Mouse (Mus musculus) CD8-positive naive resting alpha-beta T cell, adult 2 months (primary cell): ENCODE data around the gene Ptprr.

Source experiments
- DNase-seq, 2 experiments: peaks; one replicate each; pipeline ENCODE4 v3.0.0; 2022; ENCODE audit warnings: low read depth in 2 of 2, low spot score in 2 of 2

Ptprr gene

DNA sequence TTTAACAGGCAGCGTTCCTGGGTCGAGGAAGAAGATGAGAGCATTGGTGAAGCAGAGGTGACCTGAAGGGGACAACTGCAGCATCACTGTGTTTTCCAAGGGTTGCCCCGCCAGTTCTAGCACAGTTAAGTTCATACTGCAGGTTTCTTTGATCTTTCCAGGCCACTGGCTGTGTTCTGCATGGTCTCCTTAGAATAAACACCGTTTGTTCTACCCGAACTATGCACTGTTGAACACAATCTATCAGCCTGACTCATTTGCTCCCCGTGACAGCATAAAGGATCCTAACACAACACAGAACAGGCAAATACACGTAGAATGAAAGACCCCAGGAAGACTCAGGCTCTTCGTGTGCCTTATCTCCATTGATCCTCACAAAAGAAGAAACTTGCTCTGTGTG, 176.4 kb downstream of the Ptprr start:
- DNase-seq, result no peak

DNA sequence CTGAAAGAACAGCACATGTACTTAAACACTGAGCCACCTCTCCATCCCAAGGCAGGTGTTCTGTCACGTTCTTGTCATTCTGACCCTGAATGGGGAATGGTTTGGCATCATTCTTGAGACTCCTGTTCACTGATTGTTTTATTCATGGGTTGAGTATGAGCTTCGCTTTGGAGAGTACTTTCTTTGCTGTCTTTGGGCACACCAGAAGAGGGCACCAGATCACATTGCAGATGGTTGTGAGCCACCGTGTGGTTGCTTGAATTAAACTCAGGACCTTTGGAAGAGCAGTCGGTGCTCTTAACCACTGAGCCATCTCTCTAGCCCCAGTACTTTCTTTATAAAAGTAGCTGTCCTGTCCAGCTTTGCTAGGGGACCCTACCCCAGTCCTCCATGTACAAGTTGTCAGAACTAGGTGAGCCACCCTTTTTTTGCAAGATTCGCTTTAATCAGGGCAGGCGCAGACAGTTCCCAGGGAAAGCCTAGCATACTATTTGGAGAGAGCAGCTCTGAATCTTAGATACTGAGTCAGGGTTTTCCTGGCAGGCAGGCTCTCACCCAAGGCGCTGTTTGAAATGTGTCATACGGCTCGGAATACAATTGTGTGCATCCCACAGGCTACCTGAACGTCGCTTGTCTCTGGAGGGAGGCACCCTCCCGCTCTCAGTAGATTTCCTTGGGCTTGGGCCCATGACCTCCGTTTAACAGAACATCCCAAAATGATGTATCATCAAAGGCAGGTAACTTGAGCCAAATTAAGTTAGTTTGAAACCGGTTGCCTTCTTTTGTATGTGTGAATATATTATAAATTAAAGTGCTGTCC, 178.8 kb downstream of the Ptprr start:
- no peak for DNase-seq

DNA sequence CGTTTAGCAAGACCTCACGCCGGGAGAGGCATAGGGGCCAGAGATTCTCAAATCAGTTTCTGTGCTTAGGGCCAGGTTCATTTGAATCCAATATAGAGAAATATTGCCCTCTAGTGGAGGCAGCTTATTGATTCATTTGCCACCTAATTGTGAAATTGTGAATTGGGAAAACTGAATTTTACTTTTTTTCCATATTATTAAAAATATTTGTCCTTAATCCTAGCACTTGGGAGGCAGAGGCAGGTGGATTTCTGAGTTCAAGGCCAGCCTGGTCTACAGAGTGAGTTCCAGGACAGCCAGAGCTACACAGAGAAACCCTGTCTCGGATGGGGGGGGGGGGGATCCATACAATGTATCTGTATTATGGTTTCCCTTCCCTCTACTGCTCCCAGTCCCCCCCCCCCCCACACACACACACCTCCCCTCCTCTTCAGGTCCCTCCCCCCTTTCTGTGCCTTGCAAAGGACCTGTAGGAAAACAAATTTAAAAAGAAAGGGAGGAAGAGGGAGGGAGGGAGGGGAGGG, 179.5 kb downstream of the Ptprr start:
- DNase-seq, result no peak

DNA sequence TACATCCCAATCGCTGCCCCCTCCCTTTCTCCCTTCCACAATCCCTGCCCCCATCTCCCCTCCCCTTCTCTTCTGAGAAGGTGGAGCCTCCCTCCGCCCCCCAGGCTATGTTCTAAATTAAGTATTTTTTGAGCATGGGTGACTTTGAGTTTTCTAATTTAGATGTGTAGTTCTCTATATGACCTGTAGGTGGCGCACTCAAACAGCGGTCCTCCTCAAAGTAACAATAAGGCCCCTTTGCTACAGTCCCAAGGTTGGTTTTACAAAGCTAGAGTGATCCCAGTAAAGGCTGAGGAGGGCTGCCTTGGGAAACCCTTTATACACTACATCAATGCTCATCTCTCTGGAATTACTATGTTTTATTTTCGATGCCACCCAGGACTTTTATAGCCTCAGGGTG, 181.0 kb downstream of the Ptprr start:
- DNase-seq, result no peak

DNA sequence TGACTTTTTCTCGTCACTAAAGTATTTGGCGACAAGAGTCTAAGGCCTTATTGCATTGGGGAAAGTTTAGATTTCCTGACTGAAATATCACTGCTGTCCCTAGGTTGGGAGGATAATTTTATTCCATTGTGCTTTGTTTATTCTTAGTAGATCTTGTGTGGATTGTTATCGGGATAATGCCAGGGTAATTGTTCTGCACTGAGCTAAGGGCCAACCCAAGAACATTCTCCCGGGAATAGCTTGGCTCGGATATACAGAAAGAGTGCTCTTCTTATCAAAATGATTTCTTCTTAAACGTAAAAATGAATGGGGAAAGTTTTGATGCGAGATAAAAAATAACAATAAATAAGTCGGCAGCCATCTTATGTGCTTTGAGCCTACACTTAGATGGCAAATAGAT, 183.5 kb downstream of the Ptprr start:
- no peak for DNase-seq

DNA sequence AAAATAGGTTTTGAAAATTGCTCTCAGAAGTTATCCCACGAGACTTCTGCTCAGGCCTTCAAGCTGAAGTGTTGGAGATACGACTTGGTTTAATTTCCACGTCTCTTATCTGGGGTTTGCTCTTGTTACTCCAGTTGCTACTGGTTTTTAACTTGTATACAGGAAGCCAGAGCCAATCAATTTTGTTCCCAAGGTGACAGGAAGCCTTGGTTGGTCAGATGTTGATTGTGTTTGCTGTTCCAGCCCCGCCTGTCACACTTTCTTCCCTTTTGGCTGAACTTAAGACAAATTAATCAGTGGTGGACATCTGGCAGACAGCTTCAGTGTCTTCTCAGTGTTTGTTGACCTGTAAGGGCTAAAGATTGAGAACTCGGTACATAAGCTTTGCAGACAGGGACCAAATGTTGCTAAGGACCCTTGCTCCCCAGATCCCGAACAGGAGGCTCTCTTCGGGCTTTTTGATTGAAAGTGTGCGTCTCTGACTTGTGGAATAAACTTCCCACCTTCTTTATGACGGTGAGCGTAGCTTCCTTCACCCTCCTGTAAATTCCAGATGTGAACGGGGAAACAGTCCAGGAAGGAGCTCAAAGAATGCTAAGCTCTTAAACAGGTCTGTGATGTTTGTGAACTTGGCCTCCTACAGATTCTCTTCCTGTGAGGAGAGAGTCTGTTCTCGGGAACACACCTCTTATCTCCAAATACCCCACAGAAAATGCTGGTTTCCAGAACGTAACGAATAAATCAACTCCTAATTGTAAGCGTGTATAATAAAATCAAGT, 187.8 kb downstream of the Ptprr start:
- no peak for DNase-seq

DNA sequence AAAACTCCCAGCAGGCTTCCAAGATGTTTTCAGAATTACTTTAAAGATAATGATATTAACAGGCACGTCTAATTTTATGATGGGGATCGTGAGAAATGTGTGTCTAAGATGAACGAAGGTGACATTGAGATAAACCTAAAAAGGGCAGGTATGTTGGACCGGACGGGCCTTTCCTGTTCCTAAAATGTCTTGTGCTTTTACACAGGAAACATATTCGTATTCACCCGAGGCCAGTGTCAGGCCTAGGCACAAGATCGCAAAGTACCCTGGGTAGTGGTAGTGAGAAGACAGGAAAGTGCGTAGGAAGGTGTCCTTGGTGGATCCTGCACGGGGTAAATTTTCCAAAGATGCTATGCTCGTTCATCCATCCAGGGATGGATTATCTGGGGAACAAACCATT, 188.4 kb downstream of the Ptprr start:
- no peak for DNase-seq

DNA sequence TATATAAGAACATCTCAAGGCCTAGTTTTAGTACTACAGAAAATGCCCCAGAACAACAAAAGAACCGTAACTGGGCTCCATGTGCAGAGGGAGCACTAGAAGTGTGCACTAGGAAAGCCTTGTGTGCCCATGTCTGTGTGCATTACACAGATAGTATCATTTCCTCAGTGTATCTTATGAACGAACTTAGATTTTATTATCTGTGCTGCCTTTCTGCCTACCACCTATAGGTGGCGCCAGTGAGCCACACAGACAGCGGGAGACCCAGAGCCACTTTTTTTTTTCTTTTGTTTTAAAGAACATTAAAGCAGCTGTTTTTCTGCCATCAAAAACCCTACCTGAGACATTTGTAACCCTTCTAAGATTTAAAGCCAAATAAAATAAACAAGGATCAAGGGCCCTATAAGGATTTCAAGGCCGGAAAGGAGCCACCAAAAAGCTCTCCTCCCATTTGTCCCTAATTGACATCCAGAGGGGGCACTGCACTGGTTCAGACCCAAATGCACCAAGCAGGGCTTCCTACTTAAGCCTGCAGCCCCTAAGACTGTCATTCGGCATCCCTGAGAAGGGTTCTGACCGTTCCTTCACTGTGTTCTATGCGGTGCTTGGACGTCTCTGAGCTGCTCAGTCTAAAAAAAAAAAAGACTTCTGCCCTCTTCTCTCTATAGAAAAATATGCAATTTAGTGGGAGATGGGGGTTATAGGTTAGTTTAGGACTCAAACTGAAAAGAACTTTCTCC, 190.1 kb downstream of the Ptprr start:
- DNase-seq, result no peak

DNA sequence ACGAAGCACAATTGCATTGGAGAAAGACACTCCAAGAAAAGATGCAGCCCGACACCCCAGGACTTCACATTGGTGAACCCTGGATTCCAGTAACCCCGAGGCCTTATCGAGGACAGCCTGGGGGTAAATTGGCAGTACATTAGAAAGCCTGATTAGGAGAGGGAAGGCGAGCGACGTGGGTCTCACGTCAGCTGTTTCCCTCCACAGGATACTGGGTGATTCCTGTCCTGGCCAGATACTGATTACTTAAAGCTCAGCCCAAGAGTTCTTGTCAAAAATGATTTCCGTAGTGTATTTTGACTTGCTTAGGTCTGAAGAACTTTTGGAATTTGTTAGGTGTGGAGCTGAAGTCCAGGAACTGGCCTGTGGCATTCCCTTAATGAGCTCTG, 190.7 kb downstream of the Ptprr start:
- DNase-seq, result no peak

DNA sequence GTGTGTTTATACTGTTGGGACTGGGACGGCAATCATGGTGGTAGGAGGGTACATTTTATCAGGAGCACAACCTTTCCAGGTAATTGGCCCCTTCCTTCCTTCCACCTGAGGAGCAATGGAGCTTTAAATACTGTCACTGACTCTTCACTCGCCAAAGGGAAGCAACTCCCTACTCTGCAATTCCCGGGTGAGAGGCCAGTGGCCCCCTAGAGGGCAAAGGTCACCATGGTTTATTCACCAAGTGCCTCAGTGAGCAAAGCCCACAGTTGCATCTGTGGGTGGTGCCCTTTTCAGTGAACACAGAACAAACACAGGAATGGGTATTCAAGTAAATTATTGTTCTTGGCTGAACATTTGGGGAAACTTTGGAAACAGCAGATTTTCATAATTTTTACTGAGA, 194.1 kb downstream of the Ptprr start:
- DNase-seq, result no peak

DNA sequence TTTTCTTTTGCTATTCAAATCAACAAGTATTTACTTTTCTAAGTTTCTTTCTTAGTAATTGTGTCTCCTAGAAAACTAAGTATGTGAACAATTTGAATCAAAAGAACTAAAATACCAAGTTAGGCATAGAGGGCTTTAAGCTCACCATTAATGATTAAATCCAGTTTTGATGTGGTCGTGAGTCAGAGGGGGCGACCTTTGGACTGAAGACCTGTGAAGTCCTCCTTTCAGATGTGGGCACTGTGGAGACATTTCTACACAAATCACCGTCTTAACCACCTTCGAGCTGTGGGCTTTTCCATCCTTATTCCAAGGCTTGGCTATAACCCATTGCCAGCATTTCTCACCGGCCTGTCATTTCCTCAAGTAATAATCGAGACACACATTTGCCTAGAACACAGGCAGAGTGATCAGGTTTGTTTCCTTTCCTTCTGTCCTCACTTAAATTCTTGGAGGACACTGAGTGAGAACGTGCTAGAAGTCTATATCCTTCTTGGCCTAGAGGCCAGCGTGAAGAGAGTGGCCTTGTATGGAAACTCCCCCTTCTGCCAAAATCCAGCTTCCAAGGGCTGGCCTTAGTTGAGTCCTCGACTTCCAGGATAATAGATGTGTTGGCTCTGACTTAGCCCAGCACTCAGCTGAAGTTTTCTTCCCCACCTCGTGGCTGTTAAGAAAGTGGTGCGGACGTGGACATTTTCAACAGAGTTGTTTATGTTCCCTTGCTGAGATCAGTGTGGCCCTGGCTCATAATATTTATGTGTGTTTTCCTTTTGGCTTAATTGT, 202.5 kb downstream of the Ptprr start:
- no peak for DNase-seq

DNA sequence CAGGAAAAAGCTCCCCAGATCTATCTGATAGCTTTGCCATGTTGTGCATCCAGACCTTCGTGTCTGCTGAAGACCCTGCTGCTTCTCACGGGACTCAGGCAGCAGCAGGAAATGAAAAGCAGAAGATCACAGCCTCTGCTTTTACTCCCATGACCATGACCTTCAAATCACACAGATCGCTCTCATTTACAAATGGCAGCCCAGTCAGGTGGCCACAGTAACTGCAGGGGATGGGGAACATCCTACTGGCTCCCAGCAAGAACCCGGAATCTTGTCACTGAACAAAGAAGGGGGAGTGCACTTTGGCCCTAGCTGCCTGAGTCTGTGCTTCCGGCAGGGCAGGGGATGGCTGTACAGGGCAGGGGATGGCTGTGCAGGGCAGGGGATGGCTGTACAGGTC, 217.3 kb downstream of the Ptprr start:
- no peak for DNase-seq

DNA sequence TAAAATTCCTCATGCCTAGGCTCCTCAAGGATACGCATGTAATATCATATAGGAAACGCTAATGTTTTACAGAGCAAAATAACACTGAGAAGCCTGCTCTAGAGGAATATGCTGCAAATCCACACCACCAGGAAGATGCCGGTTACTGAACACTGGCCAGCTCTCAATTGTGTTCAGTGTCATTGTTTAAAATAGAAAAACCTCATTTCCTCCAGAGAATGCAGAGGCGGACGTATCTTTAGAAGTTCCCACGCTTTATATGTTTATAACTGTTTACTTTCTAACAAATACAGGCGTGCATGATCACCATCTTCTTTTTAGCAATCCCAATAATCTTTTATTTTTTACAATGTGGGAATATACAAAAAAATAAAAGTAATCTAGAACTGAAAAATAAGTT, 224.2 kb downstream of the Ptprr start:
- no peak for DNase-seq

DNA sequence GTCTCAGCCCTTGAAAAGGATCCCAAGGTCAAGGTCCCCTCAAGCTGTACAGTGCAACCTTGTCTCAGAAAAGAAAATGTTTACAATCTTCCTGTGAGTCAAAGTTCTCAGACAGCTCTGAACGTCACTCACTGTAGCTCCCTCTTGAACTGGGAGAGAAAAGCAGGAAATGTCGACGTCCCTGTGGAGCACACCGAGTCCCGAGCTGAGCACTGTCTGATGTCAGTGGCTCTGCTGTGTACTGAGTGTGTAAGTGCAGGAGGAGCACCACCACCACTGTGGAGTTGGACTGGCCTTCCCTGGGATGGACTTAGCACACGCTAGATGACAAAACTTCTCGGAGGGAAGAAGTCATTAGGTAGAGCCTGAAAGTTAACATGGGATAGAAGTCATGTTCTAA, 225.4 kb downstream of the Ptprr start:
- DNase-seq, result no peak

DNA sequence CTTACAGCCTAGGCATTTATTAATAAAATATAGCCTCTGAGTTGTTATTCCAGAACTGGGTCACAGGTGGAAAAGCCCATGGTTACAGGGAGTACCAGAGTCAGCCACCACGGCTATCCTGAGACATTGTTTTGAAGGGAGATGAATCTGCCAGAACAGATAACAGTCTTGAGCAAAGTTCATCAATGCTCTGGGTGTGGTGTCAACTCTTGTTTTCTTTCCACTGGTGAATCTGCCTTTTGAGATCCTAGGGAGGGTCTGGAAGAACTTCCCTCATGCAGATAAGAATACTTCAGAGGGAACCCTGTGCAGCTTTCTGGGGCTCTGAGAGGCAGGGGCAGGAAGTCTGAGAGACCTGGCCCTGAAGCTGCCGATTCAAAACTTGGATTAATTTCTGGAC, 227.6 kb downstream of the Ptprr start:
- no peak for DNase-seq

DNA sequence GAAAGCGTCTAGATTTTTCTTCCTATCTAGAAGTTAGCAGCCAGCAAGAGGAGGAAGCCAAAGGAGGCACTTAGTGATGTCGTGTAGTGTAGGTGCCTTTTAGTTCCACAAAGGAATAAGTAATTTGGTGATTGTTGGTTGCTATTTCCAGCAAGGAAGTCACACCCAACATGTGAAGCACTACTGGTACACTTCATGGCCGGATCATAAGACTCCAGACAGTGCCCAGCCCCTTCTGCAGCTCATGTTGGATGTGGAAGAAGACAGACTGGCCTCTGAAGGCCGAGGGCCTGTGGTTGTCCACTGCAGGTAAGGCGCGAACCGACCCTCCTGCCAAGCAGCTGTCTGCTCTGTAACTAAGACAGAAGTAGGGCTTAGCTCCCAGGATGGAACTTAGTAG, 234.7 kb downstream of the Ptprr start:
- DNase-seq, result no peak

DNA sequence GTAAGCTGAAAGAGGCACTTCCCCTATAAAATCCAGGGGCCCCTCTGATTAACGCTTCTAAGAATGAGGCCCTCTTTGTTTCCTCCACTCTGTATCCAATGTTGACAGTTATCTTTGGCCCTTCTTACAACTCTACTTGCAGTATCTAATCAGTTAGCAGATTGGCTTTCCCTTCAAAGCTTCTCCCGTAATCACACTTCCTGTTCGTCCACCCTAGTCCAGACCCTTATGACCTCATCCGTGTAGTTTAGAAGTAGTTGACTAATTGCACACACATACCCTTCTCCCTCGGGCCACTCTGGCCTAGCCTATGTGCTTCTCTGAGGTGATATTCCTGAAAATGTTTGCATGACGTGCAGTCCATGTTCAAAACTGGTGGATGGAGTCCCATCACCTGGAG, 236.0 kb downstream of the Ptprr start:
- no peak for DNase-seq

DNA sequence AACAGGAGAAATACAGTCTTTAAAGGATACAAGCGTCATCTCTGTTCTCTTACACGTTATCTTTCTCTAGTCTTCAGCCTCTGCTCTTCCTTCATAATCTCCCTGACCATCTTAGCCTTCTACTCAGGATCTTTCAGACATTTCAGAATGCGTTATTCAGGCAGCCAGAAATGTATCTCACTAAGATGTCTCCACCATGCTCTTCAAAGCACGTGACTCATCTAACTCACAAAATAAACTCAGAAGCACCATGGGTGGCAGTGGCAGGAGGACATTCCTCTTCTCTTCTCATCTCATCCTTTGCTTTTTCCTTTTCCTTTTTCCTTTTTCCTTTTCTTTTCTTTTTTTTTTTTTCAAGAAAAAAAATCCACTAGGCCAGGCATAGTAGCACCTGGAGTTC, 241.3 kb downstream of the Ptprr start:
- no peak for DNase-seq

DNA sequence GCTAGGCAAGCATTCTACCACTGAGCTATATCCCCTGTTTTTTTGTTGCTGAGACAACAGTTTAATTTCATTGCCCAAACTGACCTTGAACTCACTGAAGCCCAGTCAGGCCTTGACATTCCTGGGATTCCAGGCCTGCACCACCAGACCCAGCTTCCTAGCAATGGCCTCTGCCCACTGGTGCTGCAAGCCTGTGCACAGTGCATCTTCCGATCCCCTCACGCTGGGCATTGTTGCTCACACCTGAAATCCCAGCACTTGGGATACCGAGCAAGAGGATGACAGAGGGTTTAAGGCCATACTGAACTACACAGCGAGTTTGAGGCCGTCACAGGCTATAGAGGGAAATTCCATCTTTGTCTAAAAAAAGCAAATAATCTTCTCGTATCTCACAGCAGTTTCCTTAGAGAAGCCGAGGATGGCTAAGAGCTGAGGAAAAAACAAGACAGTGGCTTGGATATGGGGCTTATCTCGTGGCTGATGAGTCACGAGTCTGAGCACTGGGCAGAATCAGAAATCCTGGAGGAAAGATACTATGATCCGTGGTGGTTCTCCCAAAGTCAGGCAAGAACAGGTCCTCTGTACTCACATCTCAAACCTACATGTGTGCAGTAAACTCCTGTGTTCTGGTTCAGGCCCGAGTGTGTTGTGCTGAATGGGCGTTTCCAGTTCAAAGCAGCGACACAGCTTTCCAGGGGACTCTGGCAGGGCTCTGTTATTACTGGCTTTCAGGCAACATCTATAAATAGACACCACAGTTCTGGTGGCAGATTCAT, 242.8 kb downstream of the Ptprr start:
- no peak for DNase-seq

DNA sequence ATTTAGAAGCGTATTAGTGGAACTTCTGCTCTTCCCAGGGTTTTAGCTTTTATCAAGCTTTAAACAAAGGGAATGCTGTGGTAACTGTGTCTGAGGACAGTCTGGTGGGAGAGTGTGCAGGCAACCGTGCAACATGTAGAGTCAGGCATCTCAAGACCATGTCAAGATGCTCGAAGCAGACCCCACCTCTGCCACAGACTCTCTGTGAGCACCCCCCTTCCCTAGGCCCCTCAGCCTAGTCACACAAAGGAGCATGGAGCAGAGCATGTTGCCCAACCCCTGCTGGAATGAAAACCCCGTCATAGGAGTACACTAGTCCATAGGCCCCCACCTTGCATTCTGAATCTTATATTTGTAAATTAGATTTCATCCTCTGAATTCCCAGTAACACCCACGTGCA, 243.5 kb downstream of the Ptprr start:
- no peak for DNase-seq
